Mouse (Mus musculus) liver, postnatal 0 days (tissue): Measurements from ENCODE around the gene Dapk3.

Experiments
- CTCF ChIP-seq: sonication (generic); IDR thresholded peaks from 2 replicates; pipeline ENCODE4 v1.5.1; 2016; ENCODE audit warnings: antibody characterized with exemption, low read depth
- EP300 ChIP-seq: IDR thresholded peaks from 2 replicates; pipeline ENCODE4 v1.6.1; 2016; ENCODE audit warnings: antibody characterized with exemption, low read depth, mild to moderate bottlenecking

DNA sequence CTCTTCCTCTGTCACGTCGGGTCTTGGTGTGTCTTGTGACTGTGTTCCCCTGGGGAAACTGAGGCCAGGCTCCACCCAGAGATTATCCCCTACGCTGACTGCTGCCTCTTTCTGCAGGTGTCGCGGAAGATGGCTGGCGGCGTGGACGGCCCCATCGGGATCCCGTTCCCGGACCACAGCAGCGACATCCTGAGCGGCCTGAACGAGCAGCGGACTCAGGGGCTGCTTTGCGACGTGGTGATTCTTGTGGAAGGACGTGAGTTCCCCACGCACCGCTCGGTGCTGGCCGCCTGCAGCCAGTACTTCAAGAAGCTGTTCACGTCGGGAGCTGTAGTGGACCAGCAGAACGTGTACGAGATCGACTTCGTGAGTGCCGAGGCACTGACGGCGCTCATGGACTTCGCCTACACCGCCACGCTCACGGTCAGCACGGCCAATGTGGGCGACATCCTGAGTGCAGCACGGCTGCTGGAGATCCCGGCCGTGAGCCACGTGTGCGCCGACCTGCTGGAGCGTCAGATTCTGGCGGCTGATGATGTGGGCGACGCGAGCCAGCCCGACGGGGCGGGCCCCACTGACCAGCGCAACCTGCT is 38.9 kb upstream of the Dapk3 start:
- TF ChIP-seq CTCF = no peak
- no peak for TF ChIP-seq EP300
